Mouse (Mus musculus) erythroblast, embryonic 14.5 days (primary cell): ENCODE data around the gene Aunip. TPM values are rescaled to one million over a fixed set of nuclear protein-coding genes. Genes with fewer than 3 reads are reported as not detected.

Source experiments
- H3K27me3 ChIP-seq: 2 replicates; pipeline ENCODE4 v1.6.1; 2012; ENCODE audit warnings: inconsistent platforms; ENCODE audit not compliant: control insufficient read depth
- H3K36me3 ChIP-seq: 2 replicates; pipeline ENCODE4 v1.6.1; 2012; ENCODE audit warnings: mild to moderate bottlenecking, inconsistent platforms; ENCODE audit not compliant: control insufficient read depth
- H3K4me1 ChIP-seq: 2 replicates; pipeline ENCODE4 v1.6.1; 2012; ENCODE audit warnings: inconsistent platforms; ENCODE audit not compliant: control insufficient read depth
- H3K4me3 ChIP-seq: replicated peaks from 2 replicates; pipeline ENCODE3; 2012; ENCODE audit warnings: moderate library complexity, mild to moderate bottlenecking, inconsistent platforms
- H3K9me3 ChIP-seq: 2 replicates; pipeline ENCODE4 v1.6.1; 2012; ENCODE audit warnings: low read length, inconsistent platforms, mixed read lengths; ENCODE audit not compliant: control insufficient read depth
- GATA1 ChIP-seq: IDR thresholded peaks from 2 replicates; pipeline ENCODE4 v1.6.1; 2012; ENCODE audit warnings: low read length, inconsistent platforms, mixed read lengths
- TAL1 ChIP-seq: IDR thresholded peaks from 3 replicates; pipeline ENCODE4 v1.6.1; 2012; ENCODE audit warnings: low read length, inconsistent platforms, mixed read lengths
- polyA plus RNA-seq: library from polyadenylated mRNA; stranded (reverse); fragments of >175 nt; gene quantifications from 2 replicates; pipeline ENCODE4 v1.2.3, GENCODE M21; 2012

Gene Aunip
- polyA plus RNA-seq, 1 experiment = 0.18 TPM

DNA sequence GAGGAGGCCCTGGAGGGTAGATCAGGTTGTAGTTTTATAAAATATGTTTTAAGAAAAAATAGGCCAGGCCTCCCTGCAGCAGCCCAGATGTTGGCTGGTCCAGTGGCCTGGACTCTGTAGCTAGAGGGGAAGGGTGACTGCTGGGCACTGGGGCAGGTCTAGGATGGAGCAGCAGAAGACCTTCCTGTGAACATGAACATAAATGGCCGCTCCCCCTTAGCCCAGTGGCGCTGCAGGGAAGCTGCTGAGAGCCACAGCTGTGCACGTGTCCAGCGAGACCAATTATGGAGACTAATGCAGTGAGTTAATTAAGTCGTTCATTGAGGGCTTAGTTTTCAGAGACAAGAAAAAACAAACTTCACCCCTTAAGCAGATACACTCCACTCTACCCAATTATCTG is 15.0 kb downstream of the Aunip start:
- no peaks in the 10 kb centered on the region for H3K27me3 ChIP-seq
- peaks cover 95% of the 10 kb centered on the region for H3K36me3 ChIP-seq
- no peaks in the 10 kb centered on the region for H3K9me3 ChIP-seq
- H3K4me3 ChIP-seq = no peak overlapping the region
- H3K4me1 ChIP-seq = no peaks in the 10 kb centered on the region; the same call in 1 of the 2 replicates
- TF ChIP-seq GATA1 = no peak
- no peak for TF ChIP-seq TAL1

DNA sequence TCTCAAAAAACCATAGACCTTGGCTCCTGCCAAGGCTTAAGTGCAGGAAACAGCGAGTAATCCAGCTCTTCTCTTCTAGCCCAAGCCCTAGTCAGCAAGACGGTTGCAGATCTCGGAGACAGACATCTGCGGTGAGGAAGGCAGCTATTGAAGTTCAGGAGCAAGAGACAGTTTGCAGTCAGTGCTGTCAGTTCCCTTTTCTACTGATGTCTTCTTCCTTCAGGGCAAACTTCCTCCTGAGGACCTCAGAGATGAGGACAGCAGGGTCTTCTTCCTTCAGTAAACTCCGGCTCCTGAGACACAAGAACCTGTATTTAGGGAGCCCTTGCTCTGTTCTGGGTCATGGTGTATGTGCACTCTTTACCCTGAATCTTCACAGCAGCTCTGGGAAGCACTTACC is 15.4 kb downstream of the Aunip start:
- peaks cover 96% of the 10 kb centered on the region for H3K36me3 ChIP-seq
- no peak overlapping the region for H3K4me3 ChIP-seq
- H3K9me3 ChIP-seq = no peaks in the 10 kb centered on the region
- no peaks in the 10 kb centered on the region; the same call in none of the 2 replicates for H3K4me1 ChIP-seq
- TF ChIP-seq TAL1 (no peak), GATA1 (no peak)
- no peaks in the 10 kb centered on the region for H3K27me3 ChIP-seq

DNA sequence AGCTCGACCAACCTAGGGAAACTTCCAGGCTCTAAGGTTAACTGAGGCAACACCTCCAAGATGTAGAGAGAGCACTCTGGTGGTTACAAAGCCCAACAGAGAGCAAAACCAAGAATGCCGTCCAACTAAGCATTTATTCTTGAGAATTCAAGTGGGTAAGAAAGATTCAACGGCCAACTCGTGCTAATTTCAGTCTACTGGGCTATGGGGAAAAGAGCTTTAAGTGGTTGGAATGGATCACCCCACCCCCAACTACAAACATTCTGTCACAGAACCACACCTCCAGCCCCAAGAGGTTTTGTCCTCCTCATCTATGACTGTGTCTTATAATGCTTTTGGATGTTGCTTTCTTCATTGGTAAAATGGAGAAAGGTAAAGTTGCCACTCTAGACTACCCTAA is 22.1 kb downstream of the Aunip start:
- H3K4me3 ChIP-seq = no peak overlapping the region
- peaks cover 42% of the 10 kb centered on the region for H3K36me3 ChIP-seq
- peaks cover 3% of the 10 kb centered on the region for H3K27me3 ChIP-seq
- H3K4me1 ChIP-seq = peaks cover 42% of the 10 kb centered on the region
- TF ChIP-seq TAL1 (no peak), GATA1 (no peak)
- no peaks in the 10 kb centered on the region for H3K9me3 ChIP-seq

DNA sequence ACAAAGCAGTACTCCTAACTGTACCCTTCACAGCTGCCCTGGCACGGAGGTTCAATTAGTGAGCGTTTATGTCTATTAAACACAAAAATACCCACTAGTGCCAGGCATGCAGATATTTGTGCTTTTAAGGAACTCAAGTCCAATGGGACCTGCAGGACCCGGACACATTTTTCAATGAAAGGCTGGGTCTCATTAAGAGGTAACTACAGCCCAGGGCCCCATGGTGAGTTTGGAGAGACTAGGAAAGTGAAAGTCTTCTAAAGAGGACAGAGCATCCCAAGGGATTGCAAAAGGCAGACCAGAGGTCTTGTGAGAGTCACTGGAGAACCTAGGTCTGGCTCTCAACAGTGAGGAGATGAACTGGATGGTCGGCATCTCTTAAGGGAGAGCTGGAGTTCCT is 22.6 kb downstream of the Aunip start:
- TF ChIP-seq TAL1 (no peak), GATA1 (no peak)
- H3K27me3 ChIP-seq = peaks cover 3% of the 10 kb centered on the region
- no peaks in the 10 kb centered on the region for H3K9me3 ChIP-seq
- H3K4me1 ChIP-seq = peaks cover 42% of the 10 kb centered on the region
- H3K4me3 ChIP-seq = peak overlapping the region; percentile 99
- H3K36me3 ChIP-seq = peaks cover 37% of the 10 kb centered on the region

GRCm38 (mm10) chr4:134534124-134534886 is 23.5 kb downstream of the Aunip start:
- TF ChIP-seq GATA1 = no peak; the same call in 1 of the 2 replicates
- TF ChIP-seq TAL1 = no peak
- Histone ChIP-seq H3K4me1 (peaks cover 42% of the 10 kb centered on the region), H3K36me3 (peaks cover 28% of the 10 kb centered on the region), H3K4me3 (peak overlapping the region; percentile 99), H3K9me3 (no peaks in the 10 kb centered on the region), H3K27me3 (peaks cover 3% of the 10 kb centered on the region)

DNA sequence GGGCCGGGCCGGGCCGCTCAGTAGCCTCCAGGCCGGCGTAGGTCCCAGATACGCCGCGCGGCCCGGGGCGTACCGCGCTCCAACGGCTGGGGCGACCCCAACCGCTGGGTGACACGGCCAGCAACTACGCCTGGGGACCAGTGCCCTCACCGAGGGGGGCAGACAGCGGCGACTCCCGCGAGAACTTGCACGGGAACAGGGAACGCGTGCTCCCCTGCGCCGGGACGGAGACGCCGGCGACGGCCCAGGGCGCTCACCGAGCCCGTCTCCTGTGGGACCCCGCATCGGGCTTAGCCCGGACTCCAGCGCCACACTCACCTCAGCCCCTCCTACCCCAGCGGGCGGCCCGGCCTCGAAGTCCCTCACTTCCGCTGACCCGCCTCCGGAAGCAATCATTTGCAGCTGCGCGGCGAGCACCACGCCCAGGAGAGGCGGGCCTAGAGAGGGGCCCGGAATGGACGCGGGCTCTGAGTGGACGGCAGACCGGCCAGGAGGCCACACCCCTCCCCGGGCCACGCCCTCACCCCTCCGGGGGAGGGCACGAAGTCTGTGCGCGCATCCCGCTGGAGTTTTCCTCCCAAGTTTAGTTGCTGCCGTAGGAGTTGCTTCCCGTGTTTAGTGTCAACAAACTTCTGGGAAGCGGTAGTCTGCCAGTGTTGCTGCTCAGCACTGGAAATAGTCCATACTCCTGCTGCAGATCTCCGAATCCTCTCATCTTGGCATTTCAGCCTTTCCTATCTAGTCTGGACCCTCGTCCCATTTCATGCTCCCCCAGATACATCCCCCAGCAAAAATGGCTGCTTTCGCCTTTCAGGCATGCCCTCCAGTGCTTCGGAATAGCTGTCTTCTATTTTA is 24.4 kb downstream of the Aunip start, which contains the start of gene Mtfr1l:
Gene Mtfr1l, minus strand, starts transcription at position 456 of the 855 bp plus-strand sequence.
- Histone ChIP-seq H3K4me3 (peak within 1 kb of the TSS; percentile 99), H3K27me3 (peaks cover 3% of the 10 kb centered on the region), H3K9me3 (no peaks in the 10 kb centered on the region), H3K4me1 (peaks cover 42% of the 10 kb centered on the region), H3K36me3 (peaks cover 19% of the 10 kb centered on the region)
- TF ChIP-seq GATA1 (no peak), TAL1 (no peak)

GRCm38 (mm10) chr4:134535787-134536151 is 25.0 kb downstream of the Aunip start:
- Histone ChIP-seq H3K9me3 (no peaks in the 10 kb centered on the region), H3K4me3 (peak overlapping the region; percentile 99)

DNA sequence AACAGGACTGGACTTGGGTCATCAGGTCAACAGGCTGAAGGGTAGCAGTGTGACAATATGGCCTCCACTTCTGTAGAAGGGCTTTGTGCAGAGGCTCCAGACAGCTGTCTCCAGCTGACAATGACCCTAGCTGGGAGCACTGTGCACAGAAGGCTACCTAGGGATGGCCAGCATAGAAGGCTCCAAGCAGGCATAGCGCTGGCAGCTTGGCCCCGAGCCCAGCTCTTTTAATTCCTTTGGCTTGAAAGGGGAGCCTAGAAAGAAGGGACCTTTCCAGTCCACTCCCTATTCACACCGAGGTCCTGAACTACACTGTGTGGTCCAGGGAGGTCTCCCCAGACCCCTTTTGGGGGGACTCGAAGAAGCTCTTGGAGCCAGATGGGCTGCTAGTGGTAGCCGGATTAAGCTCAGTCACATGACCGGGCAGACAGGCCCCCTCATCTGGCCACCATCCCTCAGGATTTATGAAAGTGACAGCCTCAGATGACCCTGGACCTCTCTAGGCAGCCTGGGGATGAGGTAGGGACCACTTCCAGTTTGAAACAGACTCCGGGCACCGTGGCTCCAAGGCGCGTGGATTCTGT is 28.3 kb downstream of the Aunip start:
- TF ChIP-seq TAL1 = no peak
- no peak for TF ChIP-seq GATA1
- peaks cover 21% of the 10 kb centered on the region for H3K4me1 ChIP-seq
- peaks cover 3% of the 10 kb centered on the region for H3K27me3 ChIP-seq
- no peaks in the 10 kb centered on the region for H3K9me3 ChIP-seq
- no peaks in the 10 kb centered on the region; the same call in 1 of the 2 replicates for H3K36me3 ChIP-seq
- no peak overlapping the region for H3K4me3 ChIP-seq

More at GRCm38 (mm10) chr4:134535787-134536151, 25.0 kb downstream of the Aunip start:
- Histone ChIP-seq H3K27me3 (peaks cover 3% of the 10 kb centered on the region), H3K36me3 (peaks cover 13% of the 10 kb centered on the region), H3K4me1 (peaks cover 42% of the 10 kb centered on the region)
- TF ChIP-seq TAL1 = no peak
- no peak for TF ChIP-seq GATA1

DNA sequence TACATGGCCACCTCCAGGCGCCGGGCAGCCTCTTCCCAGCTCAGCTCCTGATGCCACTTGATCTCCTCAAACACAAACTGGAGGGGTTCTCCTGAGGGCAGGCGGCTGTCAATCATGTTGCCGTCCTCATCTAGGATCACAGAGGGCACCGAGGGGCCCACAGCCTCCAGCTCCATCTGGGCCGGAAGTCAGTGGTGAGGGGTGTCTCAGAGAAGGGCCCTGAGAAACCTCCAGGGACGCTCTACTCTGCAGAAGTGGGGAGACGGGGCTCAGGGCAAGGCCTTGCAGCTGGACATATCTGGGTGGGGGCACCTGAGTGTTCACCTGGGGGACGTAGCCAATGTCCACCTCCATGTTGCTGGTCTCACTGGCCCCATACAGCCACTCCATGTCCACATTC is 31.9 kb downstream of the Aunip start:
- TF ChIP-seq TAL1 (no peak), GATA1 (no peak)
- H3K27me3 ChIP-seq = no peaks in the 10 kb centered on the region
- H3K36me3 ChIP-seq = peaks cover 4% of the 10 kb centered on the region; the same call in 1 of the 2 replicates
- no peak overlapping the region for H3K4me3 ChIP-seq
- H3K4me1 ChIP-seq = peaks cover 8% of the 10 kb centered on the region
- H3K9me3 ChIP-seq = no peaks in the 10 kb centered on the region
